Mouse (Mus musculus): ENCODE results near the gene Golga3.
A peak's percentile ranks its signal among the peaks of the same experiment; 100 is the strongest.

Gene Golga3

DNA sequence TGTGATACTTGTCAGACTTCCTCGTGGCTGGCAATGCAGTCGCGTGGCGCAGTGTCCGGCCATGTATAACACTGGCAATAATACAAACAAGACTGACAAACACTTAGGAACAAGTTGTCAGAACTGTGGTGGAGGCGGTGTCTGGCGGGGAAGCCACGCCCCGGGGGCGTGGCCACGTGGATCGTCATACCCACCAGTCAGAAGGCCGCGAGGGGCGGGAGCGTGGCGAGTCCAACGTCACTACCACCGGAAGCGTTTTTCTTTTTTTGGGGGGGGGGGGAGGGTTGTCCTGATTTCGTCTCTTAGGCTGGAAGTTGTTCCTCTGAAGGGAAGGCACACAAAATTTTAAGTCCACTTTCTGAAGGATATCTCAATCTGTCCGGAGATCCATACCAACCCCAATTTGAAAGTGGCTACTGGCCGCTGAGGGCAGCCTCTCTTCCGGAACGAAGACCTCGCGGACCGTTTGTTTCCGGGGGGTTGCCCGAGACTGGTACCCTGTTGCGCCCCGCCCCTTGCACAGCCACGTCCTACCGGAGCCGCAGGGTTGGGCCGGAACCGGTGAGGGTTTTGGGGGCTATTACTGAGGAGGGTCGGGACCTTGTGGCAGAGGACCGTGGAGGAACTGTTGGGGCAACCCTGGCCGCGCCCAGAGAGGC, at the start of gene Golga3:
TSS of gene Golga3 (plus strand) at position 340 of the 659 bp plus-strand sequence.
- peak; percentile 96 to 98 for DNase-seq

DNA sequence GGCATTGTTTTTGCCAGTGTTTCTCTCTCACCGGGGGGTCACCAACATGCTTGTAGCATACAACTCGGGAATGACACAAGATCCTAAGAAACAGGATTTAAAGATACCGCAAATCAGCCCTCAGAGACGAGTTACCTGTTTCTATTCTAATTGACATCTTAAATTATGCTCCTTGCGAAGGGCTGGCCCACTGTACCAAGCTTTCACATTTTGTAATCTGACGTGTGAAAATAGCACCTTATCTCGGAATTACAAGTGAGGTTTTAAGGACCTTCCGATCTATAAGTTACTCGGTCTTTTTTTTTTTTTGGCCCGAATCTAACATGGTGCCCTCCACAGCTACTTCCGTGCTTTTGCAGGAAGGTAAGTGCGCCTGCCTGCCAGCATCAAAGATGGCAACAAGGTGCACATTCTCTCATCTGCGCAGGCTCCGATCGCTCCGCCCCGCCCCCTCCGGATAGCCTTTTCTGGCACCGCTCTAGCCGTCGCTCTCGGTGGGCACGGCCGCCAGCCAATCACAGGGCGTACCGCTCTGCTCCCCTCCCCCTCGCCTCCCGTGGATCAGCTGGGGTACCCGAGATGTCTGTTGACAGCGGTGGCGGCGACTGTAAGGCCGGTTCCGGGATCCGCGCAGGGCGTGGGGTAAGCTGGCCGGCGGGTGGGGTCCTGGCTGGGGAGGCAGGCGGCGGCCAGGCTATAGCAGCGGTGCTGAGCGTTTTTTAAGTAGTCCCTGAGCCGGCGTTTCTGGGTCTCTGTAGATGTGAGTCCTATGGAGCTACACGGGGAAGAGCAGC, 41.0 kb upstream of the Golga3 start, which contains the start of gene Chfr:
TSS of gene Chfr (plus strand) at position 550 of the 794 bp plus-strand sequence.
- DNase-seq: peak; percentile 100

- DNase-seq: no peak
Measured at GRCm38 (mm10) chr5:110136087-110136464, 40.4 kb upstream of the Golga3 start.

DNA sequence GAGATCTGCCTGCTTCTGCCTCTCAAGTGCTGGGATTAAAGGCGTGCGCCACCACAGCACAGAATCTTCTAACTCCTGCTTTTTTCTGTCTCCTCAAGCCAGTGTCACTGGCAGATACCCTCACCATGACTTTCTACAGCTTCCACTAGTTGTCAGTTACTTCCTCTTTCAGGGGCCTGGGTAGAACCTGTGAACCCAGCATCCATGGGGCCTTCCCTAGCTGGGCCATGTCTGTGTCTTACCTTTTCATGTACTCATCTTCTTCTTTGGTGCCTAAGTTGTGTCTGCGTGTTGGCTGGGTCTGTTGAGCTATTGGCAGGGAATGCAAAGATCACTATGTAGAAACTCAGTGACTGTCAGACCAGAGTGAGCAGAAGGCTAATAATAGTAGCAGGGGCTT, 38.7 kb upstream of the Golga3 start:
- no peak for DNase-seq

GRCm38 (mm10) chr5:110139325-110139724, 37.2 kb upstream of the Golga3 start:
- no peak for DNase-seq

GRCm38 (mm10) chr5:110140424-110140823, 36.1 kb upstream of the Golga3 start:
- DNase-seq: no peak

DNA sequence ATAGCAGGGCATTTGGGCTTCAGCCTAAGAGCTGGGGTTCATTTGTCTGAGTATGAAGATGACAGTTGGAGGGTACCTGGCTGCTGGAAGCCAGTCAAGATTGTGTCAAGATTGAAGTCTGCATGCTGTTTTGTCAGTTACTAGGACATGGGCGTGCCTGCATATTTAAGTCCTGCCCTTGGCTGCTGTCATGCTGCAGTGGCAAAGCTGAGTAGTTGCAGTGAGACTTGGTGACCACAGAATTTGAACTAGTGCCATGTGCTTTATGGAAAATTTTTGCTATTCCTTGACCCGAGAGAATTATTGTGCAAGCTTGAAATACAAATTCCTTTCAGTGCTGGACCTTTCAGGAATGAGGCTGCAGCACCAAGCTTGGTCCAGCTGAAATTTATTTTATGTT, 34.2 kb upstream of the Golga3 start:
- peak in 1 of 2 experiments; percentile 46 for DNase-seq

GRCm38 (mm10) chr5:110143007-110143406, 33.5 kb upstream of the Golga3 start:
- DNase-seq: peak in 1 of 2 experiments; percentile 12

GRCm38 (mm10) chr5:110169374-110169773, 7.1 kb upstream of the Golga3 start:
- DNase-seq: no peak

GRCm38 (mm10) chr5:110177021-110177420, 520 bp downstream of the Golga3 start:
- DNase-seq: no peak

GRCm38 (mm10) chr5:110178628-110179027, 2.1 kb downstream of the Golga3 start:
- no peak for DNase-seq

- DNase-seq: peak; percentile 7 to 52
Measured at GRCm38 (mm10) chr5:110181716-110182115, 5.2 kb downstream of the Golga3 start.

DNA sequence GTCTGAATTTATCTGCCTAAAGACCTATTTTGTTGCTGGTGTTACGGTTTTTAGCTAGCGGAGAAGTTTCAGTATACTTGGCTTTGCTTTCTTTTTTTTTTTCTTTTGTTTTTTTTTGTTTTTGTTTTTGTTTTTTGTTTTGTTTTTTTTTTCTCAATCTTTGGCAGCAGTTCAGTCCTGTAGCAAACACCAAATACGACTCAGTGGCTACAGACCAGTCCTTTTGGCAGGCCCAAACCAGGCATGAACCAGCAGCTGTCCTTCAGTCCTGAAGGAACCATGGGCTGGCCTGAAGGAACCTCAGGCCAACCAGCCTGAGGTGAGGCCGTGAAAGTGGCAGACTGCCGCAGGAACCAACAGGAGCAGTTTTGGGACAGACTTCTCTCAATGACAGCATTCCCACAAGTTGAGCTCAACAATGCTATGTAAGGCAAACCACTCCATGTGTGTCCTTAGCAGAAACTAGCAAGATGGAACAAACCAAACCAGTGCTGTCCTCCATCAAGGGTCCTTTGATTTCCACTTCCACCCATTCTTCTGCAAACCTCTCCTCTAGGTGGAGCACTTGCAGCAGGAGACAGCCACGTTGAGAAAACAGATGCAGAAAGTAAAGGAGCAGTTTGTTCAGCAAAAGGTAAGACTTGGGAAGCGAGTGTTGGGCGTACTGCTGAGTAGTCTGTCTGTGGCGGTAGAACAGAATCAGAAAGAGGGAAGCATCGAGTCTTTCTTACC, 26.8 kb downstream of the Golga3 start:
- peak in 1 of 2 experiments; percentile 7 for DNase-seq

- DNase-seq: no peak
Measured at GRCm38 (mm10) chr5:110204777-110205176, 28.3 kb downstream of the Golga3 start.

- no peak for DNase-seq
Measured at GRCm38 (mm10) chr5:110211312-110211711, 34.8 kb downstream of the Golga3 start.

- no peak for DNase-seq
Measured at GRCm38 (mm10) chr5:110216780-110217179, 40.3 kb downstream of the Golga3 start.

GRCm38 (mm10) chr5:110220331-110220730, 43.8 kb downstream of the Golga3 start:
- no peak for DNase-seq

- DNase-seq: no peak
Measured at GRCm38 (mm10) chr5:110222757-110223156, 46.3 kb downstream of the Golga3 start.

DNA sequence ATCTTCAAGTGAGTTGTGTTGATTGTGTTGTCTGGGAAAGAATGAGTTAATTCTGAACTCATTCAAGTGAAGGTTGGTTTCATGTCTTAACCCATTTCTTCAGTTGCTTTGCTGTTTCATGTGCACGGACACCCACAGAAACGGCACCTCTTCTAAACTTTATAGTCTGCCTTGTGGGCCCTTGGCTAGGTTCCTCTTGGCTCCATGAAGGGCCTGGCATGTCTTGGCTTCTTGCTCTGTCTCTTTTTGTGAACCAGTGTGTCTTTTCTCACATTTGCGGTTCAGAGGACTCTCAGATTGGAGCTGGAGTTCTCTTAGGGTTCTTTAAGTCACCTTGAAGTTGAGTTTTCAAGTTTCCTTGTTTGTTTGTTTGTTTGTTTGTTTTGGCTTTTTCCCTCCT, 48.6 kb downstream of the Golga3 start:
- DNase-seq: no peak

DNA sequence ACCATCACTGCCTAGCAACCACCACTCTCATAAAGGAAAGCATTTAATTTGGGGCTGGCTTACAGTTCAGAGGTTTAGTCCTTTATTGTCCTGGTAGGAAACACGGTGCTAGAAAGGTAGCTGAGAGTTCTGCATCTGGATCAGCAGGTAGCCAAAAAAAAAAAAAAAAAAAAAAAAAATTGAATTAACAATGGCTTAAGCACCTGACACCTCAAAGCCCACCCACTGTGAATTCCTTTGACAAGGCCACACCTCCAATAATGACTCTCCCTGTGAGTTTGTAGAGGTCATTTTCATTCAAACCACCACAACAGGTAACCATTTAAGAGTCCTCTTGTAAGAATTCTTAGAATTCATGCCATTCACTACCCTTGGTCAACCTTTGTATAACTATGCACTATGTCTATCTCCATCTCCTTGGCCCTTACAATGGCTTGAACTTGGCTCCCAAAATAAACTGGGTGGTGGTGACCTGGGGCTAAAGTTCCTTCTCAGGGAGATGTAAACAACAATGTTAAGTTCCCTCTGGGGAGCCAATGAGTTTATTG, 50.9 kb downstream of the Golga3 start:
- no peak for DNase-seq

- DNase-seq: no peak
Measured at GRCm38 (mm10) chr5:110230401-110230779, 53.9 kb downstream of the Golga3 start.

- DNase-seq: peak; percentile 93 to 95
Measured at GRCm38 (mm10) chr5:110230780-110231461, 54.4 kb downstream of the Golga3 start, which contains the start of gene Ankle2. Ankle2 (plus strand) TSS chr5:110231004.
